Mouse (Mus musculus): ENCODE measurements around the gene Casp6.

- TF ChIP-seq CTCF (conservative IDR thresholded peaks at IDR 0.05 in 1 of 2, IDR thresholded peaks at IDR 0.05 in 1 of 2; ENCODE audit: low read depth in 2 of 2, low read length in 2 of 2) (no peak), ZNF384 (IDR thresholded peaks at IDR 0.05; ENCODE audit: low read depth, low read length) (no peak), MAX (IDR thresholded peaks at IDR 0.05; ENCODE audit: low read length) (no peak), ZKSCAN1 (IDR thresholded peaks at IDR 0.05; ENCODE audit: borderline replicate concordance, low read depth, low read length) (no peak), POLR2A (IDR thresholded peaks at IDR 0.05; ENCODE audit: low read depth, low read length) (no peak), POLR2AphosphoS2 (IDR thresholded peaks at IDR 0.05; ENCODE audit: low read depth, low read length) (no peak), E2F4 (IDR thresholded peaks at IDR 0.05; ENCODE audit: insufficient replicate concordance, low read depth, low read length) (no peak), ELF1 (IDR thresholded peaks at IDR 0.05; ENCODE audit: low read depth, low read length) (no peak), MAZ (IDR thresholded peaks at IDR 0.05; ENCODE audit: low read depth, low read length) (no peak), ZMIZ1 (IDR thresholded peaks at IDR 0.05; ENCODE audit: low read depth, low read length) (no peak), JUND (conservative IDR thresholded peaks at IDR 0.05; ENCODE audit: low read depth, low read length) (no peak), MAFK (IDR thresholded peaks at IDR 0.05; ENCODE audit: insufficient replicate concordance, low read length) (no peak), CHD1 (IDR thresholded peaks at IDR 0.05; ENCODE audit: low read depth, low read length) (no peak)
Observed at GRCm38 (mm10) chr3:129940780-129941179, 39.6 kb downstream of the Casp6 start.
